Mouse (Mus musculus) small intestine, adult 2 months (tissue): Measurements from ENCODE around the gene Cntln.

Experiments
- CTCF ChIP-seq: fragments of 200-500 bp; IDR thresholded peaks from 2 replicates; pipeline ENCODE4 v1.5.1; 2012; ENCODE audit warnings: low read depth, mild to moderate bottlenecking, control low read depth, inconsistent platforms, low read length, moderate library complexity, mixed read lengths; ENCODE audit not compliant: insufficient replicate concordance, insufficient read length; ENCODE audit errors: extremely low read depth
- POLR2A ChIP-seq: fragments of 200-500 bp; IDR thresholded peaks from 2 replicates; pipeline ENCODE4 v1.6.1; 2012; ENCODE audit warnings: low read depth, mild to moderate bottlenecking, control low read depth, inconsistent platforms, low read length, moderate library complexity

- no peak for TF ChIP-seq CTCF
- no peak for TF ChIP-seq POLR2A
Observed at GRCm38 (mm10) chr4:84838545-84838944, 45.6 kb upstream of the Cntln start.
